Mouse (Mus musculus): ENCODE measurements around the gene Cdpf1.
"Not testable (repeated sequence)": the region's sequence is repeated elsewhere in the genome, so short reads cannot be mapped to it uniquely, and the experiment has no call there.

Cdpf1 gene

DNA sequence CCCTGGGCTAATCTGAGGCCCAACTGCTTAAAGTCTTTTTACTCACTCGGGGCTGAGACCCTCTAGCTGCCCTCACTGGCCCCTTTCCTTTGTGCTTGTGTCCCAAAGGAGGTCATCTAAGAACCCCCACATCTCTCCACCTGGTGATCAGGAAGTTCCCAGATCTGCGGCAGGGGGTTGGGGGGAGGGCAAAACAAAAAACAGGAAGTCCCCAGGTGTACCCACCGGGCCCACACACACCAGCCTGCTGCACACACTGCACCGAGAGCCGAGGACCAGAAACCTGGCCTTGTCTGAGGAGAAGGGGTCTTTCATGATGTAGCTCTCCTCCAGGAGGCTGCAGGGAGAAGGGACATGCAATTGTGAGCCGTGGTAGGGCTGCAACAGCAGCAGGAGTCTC is 3.5 kb downstream of the Cdpf1 start:
- DNase-seq (ENCODE audit: low spot score) = no peak

DNA sequence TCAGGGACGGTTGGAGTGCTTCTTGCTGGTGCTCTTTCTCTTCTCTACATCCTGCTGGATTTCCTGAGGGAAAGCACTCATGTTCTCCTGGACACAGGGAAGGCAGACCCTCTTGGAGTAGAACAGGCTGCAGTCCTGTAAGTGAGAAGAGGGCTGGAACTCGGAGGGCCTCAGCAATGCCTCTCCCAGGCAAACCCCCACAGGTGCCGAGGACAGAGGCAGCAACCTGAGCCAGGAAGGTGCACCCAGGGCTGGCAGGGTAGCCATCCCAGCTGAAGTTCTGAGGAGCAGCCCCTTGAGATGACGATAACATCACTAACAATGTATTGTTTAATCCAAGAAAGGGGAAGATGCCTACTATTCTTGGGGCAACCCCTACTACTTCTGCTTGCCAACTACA is 4.1 kb downstream of the Cdpf1 start:
- no peak for DNase-seq (ENCODE audit: low spot score)

DNA sequence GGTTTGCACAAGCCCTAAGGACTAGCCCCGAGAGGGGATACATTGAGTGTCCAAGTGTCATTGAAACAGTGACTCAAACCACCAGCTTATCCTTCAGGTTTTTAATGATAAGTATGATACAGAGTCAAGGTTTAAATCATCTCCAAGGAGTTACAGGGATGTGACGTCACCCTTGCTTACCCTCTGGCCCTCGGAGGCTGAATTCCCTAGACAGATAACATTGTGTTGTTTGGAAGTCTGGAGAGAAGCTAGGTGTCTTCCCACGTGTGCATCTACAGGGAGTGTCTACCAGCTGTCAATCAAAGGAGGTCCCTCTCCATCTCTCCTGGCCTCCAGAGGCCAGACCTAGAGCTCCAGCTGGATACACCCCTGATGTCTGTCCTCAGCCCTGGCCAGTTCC is 4.6 kb downstream of the Cdpf1 start:
- DNase-seq (ENCODE audit: low spot score) = no peak

DNA sequence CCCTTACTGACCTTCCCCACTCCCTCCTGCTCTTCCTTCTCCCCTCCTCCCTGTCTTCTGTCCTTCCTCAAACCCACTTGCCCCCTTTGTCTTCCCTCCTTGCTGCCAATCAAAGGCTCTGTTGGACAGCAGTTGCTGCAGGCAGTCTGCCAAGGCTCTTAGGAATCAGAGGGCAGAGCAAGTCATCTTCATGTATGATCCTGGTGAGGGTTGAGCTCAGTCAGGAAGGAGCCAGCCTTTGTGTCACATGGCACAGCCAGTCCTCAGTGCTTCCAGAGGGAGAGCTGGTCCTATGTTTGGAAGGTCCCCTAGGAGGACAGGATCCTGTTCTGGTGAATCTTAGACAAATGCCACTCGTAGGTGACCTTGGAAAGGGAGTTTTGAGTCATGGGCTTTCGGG is 8.6 kb downstream of the Cdpf1 start:
- DNase-seq (ENCODE audit: low spot score) = no peak

DNA sequence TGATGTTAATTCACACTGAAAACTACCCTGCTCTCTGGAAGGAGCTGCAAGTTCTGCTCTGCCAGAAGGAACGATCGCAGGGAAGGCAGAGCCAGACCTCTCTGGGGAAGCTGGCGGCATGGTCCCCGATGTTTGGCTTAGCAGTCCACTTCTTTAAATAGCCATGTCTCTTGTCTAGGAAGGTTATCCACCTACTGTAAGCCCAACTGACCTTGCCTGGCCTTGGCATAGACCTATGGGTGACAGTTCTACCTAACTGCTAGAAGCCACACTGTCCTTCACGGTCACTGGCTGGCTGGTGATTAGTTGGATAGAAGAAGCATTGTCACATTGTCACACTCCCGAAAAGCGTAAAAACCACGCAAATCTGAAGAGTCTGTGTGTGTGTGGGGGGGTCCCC is 12.8 kb downstream of the Cdpf1 start:
- DNase-seq (ENCODE audit: low spot score) = no peak

DNA sequence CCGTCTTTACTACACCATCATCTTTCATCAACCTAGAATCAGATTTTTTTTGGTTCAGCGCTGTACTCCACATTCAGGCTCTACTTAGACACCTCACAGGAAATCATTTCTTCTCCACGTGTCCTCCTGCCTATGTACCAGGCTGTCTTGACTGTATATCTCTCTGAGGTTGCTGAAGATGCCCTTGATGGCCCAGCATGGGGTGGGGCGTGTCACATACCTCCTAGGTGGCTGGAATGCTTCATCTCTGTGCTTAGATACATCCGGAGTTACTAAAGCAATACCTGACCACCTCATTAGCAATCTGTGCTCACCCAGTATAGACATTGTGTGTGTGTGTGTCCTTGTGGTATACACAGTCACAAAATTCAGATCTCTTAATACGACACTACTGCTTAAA is 16.0 kb downstream of the Cdpf1 start:
- no peak for DNase-seq (ENCODE audit: low spot score)

DNA sequence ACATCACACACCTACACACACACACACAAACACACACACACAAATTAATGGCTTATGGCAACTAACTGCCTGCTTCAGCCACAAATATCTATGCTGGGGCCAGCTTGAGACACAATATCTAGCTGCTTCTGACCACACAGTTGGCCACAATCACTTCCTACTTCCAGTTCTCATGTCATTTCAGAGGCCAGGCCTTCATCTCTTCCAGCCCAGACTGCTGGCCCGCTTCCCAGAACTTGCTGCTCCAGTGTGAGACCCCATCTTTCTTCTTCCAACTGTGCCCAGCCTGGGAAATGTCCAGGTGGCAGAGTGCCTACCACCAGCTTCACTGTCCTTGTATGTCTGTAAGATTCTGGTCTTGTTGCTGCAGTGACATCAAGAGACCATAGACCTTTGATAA is 18.7 kb downstream of the Cdpf1 start:
- DNase-seq (ENCODE audit: low spot score) = no peak

DNA sequence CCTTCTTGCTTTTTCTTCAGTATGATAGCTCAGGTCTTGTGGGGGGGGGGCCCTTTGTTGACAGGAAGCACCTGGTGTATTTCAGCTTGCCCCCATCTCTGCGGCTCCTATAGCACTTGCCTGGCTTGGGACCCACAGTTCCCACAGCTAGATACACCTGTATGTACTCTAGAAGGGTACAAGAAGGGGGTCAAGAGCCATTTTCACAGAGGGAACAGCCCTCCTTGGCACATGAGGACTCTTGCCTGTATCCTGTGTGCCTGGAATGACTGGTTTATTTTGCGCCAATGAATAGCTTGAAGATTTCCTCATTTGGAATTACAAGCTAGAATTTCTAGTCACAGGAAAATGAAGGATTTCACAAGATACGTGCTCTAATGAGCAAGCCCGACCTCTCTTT is 20.0 kb downstream of the Cdpf1 start:
- no peak for DNase-seq (ENCODE audit: low spot score)

DNA sequence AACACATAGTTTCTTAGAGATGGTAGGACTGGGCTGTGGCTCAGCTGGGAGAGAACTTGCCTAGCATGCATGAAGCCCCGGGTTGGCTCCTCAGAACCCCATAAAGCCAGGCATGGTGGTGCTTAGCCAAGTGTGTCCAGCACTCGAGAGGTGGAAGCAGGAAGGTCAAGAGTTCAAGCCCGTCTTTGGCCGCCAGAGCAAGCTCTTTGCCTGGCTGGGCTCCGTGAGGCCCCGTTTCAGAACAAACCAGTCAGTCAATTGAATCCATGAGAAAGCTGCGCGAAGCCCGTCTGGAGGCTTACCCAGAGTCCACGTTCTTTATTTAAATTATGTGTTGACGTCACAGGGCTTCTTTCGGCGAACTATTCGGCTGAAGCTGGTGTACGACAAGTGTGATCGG is 22.9 kb downstream of the Cdpf1 start:
- DNase-seq (ENCODE audit: low spot score) = no peak

DNA sequence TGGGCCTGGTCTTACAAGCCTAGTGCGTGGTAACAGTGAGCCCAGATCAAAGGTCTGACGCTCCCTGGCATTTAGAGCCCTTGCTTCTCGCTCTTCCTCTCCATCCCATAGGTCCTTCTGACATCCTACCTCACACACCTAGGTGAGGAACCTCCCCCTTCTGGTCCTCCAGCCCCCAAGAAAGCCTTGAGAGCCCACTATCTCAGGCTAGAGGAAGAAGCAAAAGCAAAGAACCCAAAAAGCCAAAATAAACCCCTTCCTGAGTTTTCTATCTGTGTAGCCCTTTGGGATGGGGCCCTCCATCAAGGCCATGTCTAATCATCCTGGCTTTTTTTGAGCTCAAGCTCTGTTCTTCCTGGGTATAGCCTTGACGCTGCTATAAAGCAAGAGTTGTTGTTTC is 23.4 kb downstream of the Cdpf1 start:
- DNase-seq (ENCODE audit: low spot score) = no peak

DNA sequence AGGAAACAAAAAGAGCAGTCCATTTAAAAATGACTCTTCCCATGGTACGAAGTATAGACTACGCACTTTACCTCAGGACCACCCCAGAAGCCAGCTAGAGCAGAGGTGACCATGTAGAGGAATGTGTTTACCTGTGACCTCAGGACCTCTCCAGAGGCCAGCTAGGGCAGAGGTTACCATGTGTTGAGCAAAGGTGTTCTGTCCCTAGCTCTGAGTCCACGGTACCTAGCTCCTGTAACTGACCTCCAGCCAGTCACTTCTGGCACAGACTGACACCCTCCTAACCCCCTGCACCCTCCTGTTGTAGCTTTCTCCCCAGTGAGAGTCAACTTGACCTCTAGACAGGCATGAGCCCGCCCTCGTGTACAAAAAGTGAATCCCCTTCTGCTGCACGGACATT is 24.0 kb downstream of the Cdpf1 start:
- DNase-seq (ENCODE audit: low spot score) = no peak

DNA sequence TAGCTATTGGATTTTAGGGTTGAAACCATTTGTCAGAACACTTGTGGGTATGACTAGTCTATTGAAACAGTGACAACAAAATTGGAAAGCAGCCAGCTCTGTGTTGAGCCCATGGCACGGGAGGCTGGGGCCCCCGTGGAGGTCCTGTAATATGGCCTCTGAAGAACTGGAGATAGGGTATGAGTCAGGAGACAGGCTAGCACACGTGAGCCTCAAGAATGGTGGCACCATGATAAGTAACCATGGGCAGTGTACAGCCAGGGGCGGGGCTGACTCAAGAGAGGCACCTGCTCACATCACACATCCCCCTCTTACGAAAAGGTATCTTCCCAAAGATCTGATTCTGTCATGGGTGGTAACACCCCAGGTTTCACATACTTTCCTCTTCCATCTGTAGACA is 24.8 kb downstream of the Cdpf1 start:
- no peak for DNase-seq (ENCODE audit: low spot score)

DNA sequence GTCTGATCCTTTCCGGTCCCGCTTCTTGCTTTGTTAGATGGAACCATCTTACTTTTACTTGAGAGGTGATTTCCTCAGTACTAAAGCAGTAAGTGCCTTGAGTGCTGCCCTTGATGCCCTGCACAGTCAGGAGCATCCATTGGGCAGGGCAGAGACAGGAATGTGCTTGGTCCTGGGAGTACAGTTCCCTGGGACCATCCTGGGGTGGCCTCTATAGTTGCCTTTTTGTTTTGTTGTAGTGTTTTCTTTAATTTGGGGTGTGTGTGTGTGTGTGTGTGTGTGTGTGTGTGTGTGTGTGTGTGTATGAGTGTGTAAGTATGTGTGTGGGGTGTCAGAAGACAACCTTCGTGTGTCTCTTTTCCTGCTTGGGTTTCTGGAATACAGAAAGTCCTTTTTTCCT is 27.2 kb downstream of the Cdpf1 start:
- DNase-seq (ENCODE audit: low spot score) = no peak

DNA sequence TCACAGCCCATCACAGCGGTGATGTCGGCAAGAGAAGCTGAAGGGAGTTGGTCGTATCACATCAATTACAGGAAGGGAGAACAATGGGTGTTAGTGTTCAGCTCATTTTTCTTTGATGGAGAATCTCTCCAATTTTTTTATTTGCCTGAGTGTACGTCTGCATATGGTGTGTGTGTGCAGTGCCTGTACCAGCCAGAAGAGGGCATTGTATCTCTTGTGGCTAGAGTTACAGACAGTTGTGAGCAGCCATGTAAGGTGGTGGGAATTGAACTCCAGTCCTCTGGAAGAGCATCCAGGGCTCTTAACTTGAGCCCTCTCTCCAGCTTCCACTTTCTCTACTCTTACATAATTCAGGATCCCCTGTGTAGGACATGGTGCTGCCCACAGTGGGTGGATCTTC is 28.4 kb downstream of the Cdpf1 start:
- no peak for DNase-seq (ENCODE audit: low spot score)

DNA sequence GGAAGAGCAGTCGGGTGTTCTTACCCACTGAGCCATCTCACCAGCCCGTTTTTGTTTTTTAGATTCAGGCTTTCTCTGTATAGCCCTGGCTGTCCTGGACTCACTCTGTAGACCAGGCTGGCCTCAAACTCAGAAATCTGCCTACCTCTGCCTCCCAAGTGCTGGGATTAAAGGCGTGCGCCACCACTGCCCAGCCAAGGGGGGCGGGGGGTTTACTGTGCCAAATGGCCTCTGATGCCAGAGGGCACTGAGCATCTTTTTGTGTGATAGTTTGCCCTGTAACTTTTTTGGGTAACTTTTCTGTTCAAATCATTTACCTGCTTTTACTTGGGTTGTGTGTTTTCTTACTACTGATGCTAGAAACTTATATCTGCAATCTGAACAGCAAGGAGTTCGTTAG is 32.6 kb downstream of the Cdpf1 start:
- DNase-seq (ENCODE audit: low spot score) = not testable (repeated sequence)

DNA sequence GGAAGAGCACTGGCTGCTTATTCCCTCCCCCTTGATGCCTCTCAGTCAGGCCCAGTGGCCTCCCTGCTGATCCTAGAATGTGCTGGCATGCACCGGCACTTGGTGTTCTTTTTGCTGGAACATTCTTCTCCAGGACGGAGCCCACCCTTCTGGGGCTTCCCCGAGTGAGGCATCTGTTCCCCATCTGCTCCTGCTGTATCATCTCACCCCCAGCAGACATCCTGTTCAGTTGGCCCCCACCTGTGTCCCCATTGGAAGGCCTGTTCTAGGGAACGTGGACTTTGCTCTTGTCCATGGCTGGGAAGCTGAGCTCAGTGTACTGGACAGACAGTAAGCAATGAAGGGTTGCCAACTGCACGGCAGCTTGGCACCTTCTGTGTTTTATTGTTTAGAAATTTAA is 34.7 kb downstream of the Cdpf1 start:
- DNase-seq (ENCODE audit: low spot score) = no peak

DNA sequence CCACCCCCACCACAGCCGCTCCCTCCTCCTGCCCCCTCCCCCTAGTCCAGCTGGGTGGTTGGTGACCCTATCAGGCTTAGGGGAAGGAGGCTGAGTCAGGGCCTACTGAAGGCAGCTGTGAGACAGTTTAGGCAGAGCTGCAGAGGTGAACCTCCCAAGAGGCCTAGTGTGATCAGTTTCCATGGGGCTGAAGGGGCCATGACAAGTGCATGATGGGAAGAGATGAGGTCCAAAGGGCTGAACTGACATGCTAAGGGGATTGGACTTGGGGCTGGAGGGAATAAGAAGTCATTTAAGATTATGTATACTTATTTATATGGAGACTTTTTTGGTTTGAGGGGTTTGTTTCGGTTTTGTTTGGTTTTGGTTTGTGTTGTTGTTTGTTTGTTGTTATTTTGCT is 35.3 kb downstream of the Cdpf1 start:
- no peak for DNase-seq (ENCODE audit: low spot score)

DNA sequence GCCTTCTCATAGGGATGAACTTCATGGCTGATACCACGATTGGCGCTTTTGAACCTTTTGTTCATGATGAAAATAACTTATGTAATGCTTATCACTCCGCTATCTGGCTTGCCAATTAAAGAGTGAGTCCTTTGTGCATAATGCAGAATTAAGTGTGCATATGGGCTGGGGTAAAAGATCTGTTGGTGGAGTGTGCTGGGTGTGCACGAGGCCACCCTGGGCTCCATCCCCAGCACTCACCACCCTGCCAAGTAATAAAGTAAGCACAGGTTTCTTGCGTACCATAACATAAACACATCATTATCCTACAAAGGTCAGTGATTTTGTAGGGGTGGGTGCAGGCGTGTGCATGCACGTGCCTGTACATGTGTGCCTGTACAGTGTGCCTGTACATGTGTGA is 36.5 kb downstream of the Cdpf1 start:
- DNase-seq (ENCODE audit: low spot score) = no peak

DNA sequence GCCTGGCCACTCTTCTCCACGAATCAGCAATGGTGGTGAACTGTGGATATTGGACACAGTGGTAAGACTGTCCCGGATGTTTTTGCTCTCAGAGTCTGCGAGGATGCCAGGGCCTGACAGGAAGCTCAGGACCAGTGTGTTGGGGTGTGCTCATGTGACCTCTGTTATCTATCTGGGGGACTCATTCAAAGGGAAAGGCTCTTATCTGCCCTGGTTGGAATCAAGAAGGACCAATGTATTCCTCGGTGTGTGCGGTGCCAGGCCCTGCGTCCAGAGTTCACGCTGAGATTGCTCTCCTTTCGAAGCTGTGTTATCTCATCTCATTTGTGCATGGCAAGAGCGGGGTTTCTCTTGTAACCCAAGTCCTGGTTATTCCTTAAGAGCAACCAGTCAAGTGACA is 37.1 kb downstream of the Cdpf1 start:
- DNase-seq (ENCODE audit: low spot score) = no peak

DNA sequence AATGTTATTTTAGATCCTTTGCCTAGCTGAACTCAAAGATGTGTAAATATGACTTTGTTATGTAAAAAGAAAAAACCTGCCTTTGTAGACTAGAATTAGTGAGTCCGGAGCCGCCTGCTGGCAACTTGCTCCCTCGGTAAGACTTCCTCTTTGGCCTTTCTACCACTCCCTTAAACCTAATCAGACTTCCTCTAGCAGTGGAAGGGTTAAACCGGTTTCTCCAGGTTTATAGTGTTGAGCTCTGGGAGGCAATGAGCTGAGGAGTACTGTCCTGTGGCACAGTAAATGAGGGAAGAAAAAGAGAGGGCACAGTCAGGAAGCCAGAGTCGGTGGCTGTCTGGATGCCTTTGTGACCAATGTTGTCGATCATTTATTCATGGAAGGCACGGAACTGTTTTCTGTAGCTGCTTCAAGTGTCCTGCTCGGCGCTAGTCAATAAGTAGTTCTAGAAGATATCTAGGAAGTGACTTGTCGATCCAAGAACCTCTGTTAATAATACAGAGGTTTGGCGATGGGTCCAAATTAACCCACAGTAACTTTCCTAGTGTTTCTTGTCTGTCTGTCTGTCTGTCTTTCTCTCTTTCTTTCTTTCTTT is 39.3 kb downstream of the Cdpf1 start:
- no peak for DNase-seq (ENCODE audit: low spot score)

DNA sequence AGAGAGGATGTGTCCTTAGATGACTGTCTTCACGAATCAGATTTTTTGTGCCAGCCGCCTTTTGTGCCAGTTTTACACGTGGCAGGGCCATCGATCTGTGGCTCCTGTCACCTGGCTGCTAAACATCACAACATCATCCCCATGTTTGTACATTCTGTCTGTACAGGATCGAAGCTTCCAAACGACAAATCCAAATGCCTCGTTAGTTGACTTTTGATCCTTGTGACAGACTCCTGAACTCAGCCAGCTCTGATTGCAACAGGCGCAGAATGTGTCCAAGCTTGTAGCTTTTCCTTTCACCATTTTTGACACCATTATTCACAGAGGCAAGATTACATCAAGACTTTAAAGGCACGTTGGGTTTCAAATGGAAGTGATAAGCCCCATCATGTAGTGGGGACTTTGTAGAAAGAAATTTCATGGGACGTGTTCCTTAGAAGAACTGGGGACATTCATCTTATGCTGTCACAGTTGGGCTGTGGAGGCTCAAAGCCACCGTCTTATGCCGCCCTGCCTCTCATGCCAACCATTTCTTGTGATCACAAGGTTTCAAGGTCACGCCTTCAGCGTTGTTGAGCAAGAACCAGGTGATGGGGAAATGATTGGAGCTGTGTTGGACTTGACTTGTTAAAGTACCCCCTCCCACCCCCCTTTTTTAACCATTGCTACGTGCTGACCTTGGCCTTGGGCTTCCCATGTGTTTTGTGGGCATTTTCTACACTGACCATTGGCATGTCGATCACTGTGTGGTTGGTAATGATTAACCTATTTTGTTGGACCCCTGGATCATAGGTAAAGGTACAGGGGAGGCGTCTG is 40.0 kb downstream of the Cdpf1 start:
- DNase-seq (ENCODE audit: low spot score) = no peak

DNA sequence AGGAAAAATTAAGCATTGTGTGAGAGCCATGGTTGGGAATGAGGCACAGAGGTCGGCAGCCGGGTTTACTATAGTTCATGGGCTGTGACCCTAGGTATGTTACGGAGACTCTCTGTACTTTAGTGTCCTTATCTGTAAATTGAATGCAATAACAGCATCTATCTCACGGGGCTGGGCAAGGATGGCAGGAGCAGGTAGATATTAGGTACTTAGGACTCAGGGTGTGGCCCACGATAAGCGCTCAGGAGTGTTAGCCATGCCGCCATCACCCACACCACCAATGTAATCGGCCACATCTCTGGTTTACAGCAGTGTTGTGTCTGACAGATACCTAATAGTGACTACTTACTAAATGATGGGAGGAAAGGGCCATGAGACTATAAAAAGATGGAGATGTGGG is 42.5 kb downstream of the Cdpf1 start:
- DNase-seq (ENCODE audit: low spot score) = no peak

DNA sequence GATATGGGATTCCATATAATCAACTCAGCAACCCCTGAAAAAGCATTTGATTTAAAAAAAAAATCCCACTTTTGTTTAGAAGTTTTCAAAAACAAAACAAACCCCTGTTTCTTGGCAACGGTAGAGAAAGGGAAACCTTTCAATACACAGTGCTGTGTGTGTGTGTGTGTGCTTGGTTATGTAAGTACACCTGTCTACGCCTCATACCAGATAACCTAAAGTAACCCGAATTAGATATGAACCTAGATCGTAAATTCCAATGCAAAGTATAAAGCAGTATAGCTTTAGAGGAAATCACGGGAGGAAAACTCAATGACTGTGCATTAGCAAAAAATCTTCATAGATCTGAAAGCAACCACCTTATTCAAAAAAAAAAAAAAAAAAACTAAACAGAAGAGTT is 44.8 kb downstream of the Cdpf1 start:
- DNase-seq (ENCODE audit: low spot score) = no peak

DNA sequence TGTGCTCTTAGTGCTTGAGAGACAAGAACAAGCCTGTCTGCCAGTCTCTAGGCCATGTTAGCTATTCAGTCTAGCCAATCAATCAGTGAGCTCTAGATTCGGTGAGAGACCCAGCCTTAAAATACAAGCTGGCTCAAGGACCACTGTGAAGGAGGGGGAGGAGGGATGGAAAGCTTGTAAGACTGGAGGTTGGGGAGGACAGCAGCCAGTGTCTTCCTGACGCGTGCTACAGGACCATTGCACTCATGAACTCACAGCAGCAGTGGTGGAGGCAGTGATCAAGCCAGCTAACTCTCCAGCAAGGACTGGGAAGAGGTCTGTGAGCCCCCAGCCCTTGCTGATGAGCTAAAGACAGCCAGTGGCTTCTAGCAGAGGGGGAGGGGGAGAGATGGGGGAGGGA is 46.5 kb downstream of the Cdpf1 start:
- no peak for DNase-seq (ENCODE audit: low spot score)
